Mouse (Mus musculus): Measurements from ENCODE around the gene Rnf182.

The Rnf182 gene

GRCm38 (mm10) chr13:43612040-43612439 is 3.5 kb upstream of the Rnf182 start:
- DNase-seq (ENCODE audit: inconsistent ontology term): no peak

GRCm38 (mm10) chr13:43614667-43615066 is 843 bp upstream of the Rnf182 start:
- no peak for DNase-seq (ENCODE audit: inconsistent ontology term)

- no peak for DNase-seq (ENCODE audit: inconsistent ontology term)
Measured at GRCm38 (mm10) chr13:43615194-43615576, 325 bp upstream of the Rnf182 start.

- DNase-seq (ENCODE audit: inconsistent ontology term): no peak
Measured at GRCm38 (mm10) chr13:43616551-43616950, 1.0 kb downstream of the Rnf182 start.

- no peak for DNase-seq (ENCODE audit: inconsistent ontology term)
Measured at GRCm38 (mm10) chr13:43619550-43620175, 4.2 kb downstream of the Rnf182 start.

GRCm38 (mm10) chr13:43627922-43628321 is 12.4 kb downstream of the Rnf182 start:
- no peak for DNase-seq (ENCODE audit: inconsistent ontology term)

- DNase-seq (ENCODE audit: inconsistent ontology term): peak; percentile 20
Measured at GRCm38 (mm10) chr13:43629785-43630184, 14.3 kb downstream of the Rnf182 start.

- no peak for DNase-seq (ENCODE audit: inconsistent ontology term)
Measured at GRCm38 (mm10) chr13:43631266-43631665, 15.8 kb downstream of the Rnf182 start.

GRCm38 (mm10) chr13:43633024-43633423 is 17.5 kb downstream of the Rnf182 start:
- DNase-seq (ENCODE audit: inconsistent ontology term): no peak

- no peak for DNase-seq (ENCODE audit: inconsistent ontology term)
Measured at GRCm38 (mm10) chr13:43637720-43638119, 22.2 kb downstream of the Rnf182 start.

- no peak for DNase-seq (ENCODE audit: inconsistent ontology term)
Measured at GRCm38 (mm10) chr13:43644991-43645390, 29.5 kb downstream of the Rnf182 start.

GRCm38 (mm10) chr13:43648556-43648955 is 33.0 kb downstream of the Rnf182 start:
- DNase-seq (ENCODE audit: inconsistent ontology term): peak; percentile 29

- peak; percentile 34 for DNase-seq (ENCODE audit: inconsistent ontology term)
Measured at GRCm38 (mm10) chr13:43651277-43651676, 35.8 kb downstream of the Rnf182 start.

- no peak for DNase-seq (ENCODE audit: inconsistent ontology term)
Measured at GRCm38 (mm10) chr13:43654091-43654490, 38.6 kb downstream of the Rnf182 start.

GRCm38 (mm10) chr13:43663225-43663624 is 47.7 kb downstream of the Rnf182 start:
- DNase-seq (ENCODE audit: inconsistent ontology term): no peak

GRCm38 (mm10) chr13:43666130-43666529 is 50.6 kb downstream of the Rnf182 start:
- no peak for DNase-seq (ENCODE audit: inconsistent ontology term)

GRCm38 (mm10) chr13:43666920-43667319 is 51.4 kb downstream of the Rnf182 start:
- DNase-seq (ENCODE audit: inconsistent ontology term): no peak

GRCm38 (mm10) chr13:43677159-43677882 is 61.8 kb downstream of the Rnf182 start:
- DNase-seq (ENCODE audit: inconsistent ontology term): no peak

- DNase-seq (ENCODE audit: inconsistent ontology term): no peak
Measured at GRCm38 (mm10) chr13:43677883-43678244, 62.4 kb downstream of the Rnf182 start.

GRCm38 (mm10) chr13:43684499-43684994 is 69.0 kb downstream of the Rnf182 start:
- peak; percentile 97 for DNase-seq (ENCODE audit: inconsistent ontology term)

GRCm38 (mm10) chr13:43688065-43688464 is 72.6 kb downstream of the Rnf182 start:
- DNase-seq (ENCODE audit: inconsistent ontology term): no peak

GRCm38 (mm10) chr13:43691755-43692154 is 76.2 kb downstream of the Rnf182 start:
- DNase-seq (ENCODE audit: inconsistent ontology term): no peak

GRCm38 (mm10) chr13:43695521-43695920 is 80.0 kb downstream of the Rnf182 start:
- no peak for DNase-seq (ENCODE audit: inconsistent ontology term)
